Mouse (Mus musculus) forebrain, embryonic 16.5 days (tissue): ENCODE data around the gene Srsf9. TPM values are rescaled to one million over a fixed set of nuclear protein-coding genes. Genes with fewer than 3 reads are reported as not detected.

Experiments used
- ATAC-seq: fragments of 200-750 bp; cut with Nextera tagmentation; 2 replicates; pipeline ENCODE4 v1.8.0; 2017; ENCODE audit warnings: mild to moderate bottlenecking, moderate library complexity
- H3K27ac ChIP-seq: fragments of 300-500 bp; sonication (generic); 2 replicates; pipeline ENCODE4 v1.5.1; 2014; ENCODE audit warnings: low read length, control low read depth
- H3K27me3 ChIP-seq: fragments of 300-500 bp; sonication (generic); replicated peaks from 2 replicates; pipeline ENCODE4 v1.6.1; 2014; ENCODE audit warnings: low read length; ENCODE audit not compliant: control insufficient read depth, insufficient read depth
- H3K36me3 ChIP-seq: fragments of 300-500 bp; sonication (generic); 2 replicates; pipeline ENCODE4 v1.6.1; 2014; ENCODE audit not compliant: control insufficient read depth, insufficient read depth
- H3K4me1 ChIP-seq: fragments of 300-500 bp; sonication (generic); replicated peaks from 2 replicates; pipeline ENCODE4 v1.6.1; 2014; ENCODE audit warnings: low read length; ENCODE audit not compliant: control insufficient read depth, insufficient read depth
- H3K4me2 ChIP-seq: fragments of 300-500 bp; sonication (generic); 2 replicates; pipeline ENCODE4 v1.6.1; 2014; ENCODE audit warnings: mild to moderate bottlenecking, low read length, control low read depth
- H3K4me3 ChIP-seq: fragments of 300-500 bp; sonication (generic); replicated peaks from 2 replicates; pipeline ENCODE4 v1.5.1; 2014; ENCODE audit warnings: mild to moderate bottlenecking, low read length, control low read depth
- H3K9ac ChIP-seq: fragments of 300-500 bp; sonication (generic); replicated peaks from 2 replicates; pipeline ENCODE4 v1.6.1; 2014; ENCODE audit warnings: low read depth, low read length, control low read depth
- H3K9me3 ChIP-seq: fragments of 300-500 bp; sonication (generic); 2 replicates; pipeline ENCODE4 v1.6.1; 2016; ENCODE audit warnings: low read length; ENCODE audit not compliant: control insufficient read depth
- WGBS: fragments of 180-500 bp; shearing (Covaris S2); extraction: QIAGEN DNeasy Blood & Tissue Kit; methylation state at CpG from one replicate; pipeline ENCODE4 v1.1.7; 2014; 5-methylcytosine and 5-hydroxymethylcytosine counted together
- polyA plus RNA-seq: library from polyadenylated mRNA; unstranded; fragments of >200 nt; fragmentation: Nextera tagmentation; extraction: Ambion mirVana; gene quantifications from 2 replicates; pipeline ENCODE4 v1.2.1, GENCODE M21; 2015

Gene Srsf9
- polyA plus RNA-seq = 165 and 183 TPM in 2 replicates

DNA sequence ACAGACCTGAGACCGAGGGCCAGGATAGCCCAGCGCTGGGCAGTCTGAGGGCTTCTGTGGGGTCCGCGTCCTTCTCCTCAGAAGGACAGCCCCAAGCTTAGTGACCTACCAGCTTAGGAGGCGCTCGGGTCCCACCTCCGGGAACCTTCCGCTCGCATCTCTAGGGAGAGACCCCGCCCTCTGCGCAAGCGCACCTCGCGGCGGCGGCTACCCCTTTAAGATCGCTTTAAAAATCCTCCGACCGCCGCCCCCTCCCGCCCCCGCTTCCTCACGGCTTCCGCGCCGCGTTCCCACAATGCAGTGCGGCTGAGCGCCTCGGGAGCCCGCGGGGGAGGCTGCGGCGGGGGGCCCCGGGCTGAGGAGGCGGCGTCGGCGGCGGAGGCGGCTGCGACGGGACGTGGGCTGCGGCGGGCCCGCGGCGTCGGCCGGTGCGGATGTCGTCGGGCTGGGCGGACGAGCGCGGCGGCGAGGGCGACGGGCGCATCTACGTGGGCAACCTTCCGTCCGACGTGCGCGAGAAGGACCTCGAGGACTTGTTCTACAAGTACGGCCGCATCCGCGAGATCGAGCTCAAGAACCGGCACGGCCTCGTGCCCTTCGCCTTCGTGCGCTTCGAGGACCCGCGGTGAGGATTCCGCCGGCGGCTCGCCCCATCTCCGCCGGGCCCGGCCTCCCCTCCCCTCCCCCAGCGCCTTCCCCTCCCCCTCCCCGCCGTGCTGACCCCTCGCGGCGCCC lies at the start of gene Srsf9:
Srsf9 (plus strand) TSS at position 303 of the 735 bp plus-strand sequence.
- no peaks in the 10 kb centered on the region for H3K9me3 ChIP-seq

DNA sequence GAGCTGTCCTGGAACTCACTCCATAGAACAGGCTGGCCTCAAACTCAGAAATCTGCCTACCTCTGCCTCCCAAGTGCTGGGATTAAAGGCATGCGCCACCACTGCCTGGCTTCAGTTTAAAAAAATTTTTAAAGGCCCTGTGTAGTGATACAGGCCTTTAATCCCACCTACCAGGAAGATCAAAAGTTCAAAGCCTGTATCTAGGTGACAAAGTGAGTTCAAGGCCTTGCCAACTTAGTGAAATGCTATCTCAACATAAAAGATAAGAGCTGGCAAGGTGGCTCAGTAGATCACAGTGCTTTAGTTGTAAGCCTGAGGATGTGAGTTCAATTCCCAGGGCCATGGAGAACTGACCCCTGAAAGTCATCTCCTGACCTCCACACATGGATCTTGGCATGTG lies 48.9 kb upstream of the Srsf9 start:
- Histone ChIP-seq H3K27ac (no peak overlapping the region), H3K9ac (no peak overlapping the region), H3K36me3 (no peaks in the 10 kb centered on the region), H3K4me3 (no peak overlapping the region), H3K4me1 (peaks cover 13% of the 10 kb centered on the region), H3K4me2 (no peak overlapping the region), H3K27me3 (no peaks in the 10 kb centered on the region), H3K9me3 (no peaks in the 10 kb centered on the region)
- no peak for ATAC-seq
- 78% methylated on average over 1 of the region's 1 CpGs for WGBS

More for the DNA sequence above, at the start of gene Srsf9:
- 1% methylated on average over 56 of the region's 97 CpGs for WGBS
- Histone ChIP-seq H3K27ac (peak within 1 kb of the TSS; percentile 77), H3K4me1 (peaks cover 23% of the 10 kb centered on the region), H3K4me2 (peak within 1 kb of the TSS; percentile 95), H3K36me3 (peaks cover 12% of the 10 kb centered on the region), H3K9ac (peak within 1 kb of the TSS; percentile 85), H3K27me3 (no peaks in the 10 kb centered on the region), H3K4me3 (peak within 1 kb of the TSS; percentile 69)
- ATAC-seq = peak; percentile 94

DNA sequence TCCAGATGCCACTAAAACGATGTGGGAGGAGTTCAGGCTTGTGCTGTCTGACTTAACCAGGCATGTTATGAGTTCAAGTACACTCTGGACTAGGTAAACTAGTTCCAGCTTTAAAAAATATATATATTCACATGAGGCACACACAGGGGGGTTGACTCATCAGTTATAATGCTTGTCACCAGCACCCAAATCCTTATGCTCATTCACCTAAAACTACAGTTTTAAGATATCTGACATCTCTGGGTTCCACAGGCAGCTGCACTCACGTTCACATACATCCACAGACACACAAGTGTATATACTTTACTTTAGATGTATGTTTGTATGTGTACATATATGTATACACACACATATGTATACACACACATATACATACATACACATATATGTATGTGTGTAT lies 48.2 kb upstream of the Srsf9 start:
- no peak overlapping the region for H3K9ac ChIP-seq
- no peaks in the 10 kb centered on the region for H3K27me3 ChIP-seq
- no peak overlapping the region for H3K27ac ChIP-seq
- H3K9me3 ChIP-seq = no peaks in the 10 kb centered on the region
- ATAC-seq = no peak
- no peak overlapping the region for H3K4me2 ChIP-seq
- H3K4me3 ChIP-seq = no peak overlapping the region
- H3K36me3 ChIP-seq = 0 out of 2 replicates have a peak, but pooled peaks cover 3% of the 10 kb centered on the region
- H3K4me1 ChIP-seq = peaks cover 6% of the 10 kb centered on the region
- WGBS = 44% methylated on average over 2 of the region's 2 CpGs

DNA sequence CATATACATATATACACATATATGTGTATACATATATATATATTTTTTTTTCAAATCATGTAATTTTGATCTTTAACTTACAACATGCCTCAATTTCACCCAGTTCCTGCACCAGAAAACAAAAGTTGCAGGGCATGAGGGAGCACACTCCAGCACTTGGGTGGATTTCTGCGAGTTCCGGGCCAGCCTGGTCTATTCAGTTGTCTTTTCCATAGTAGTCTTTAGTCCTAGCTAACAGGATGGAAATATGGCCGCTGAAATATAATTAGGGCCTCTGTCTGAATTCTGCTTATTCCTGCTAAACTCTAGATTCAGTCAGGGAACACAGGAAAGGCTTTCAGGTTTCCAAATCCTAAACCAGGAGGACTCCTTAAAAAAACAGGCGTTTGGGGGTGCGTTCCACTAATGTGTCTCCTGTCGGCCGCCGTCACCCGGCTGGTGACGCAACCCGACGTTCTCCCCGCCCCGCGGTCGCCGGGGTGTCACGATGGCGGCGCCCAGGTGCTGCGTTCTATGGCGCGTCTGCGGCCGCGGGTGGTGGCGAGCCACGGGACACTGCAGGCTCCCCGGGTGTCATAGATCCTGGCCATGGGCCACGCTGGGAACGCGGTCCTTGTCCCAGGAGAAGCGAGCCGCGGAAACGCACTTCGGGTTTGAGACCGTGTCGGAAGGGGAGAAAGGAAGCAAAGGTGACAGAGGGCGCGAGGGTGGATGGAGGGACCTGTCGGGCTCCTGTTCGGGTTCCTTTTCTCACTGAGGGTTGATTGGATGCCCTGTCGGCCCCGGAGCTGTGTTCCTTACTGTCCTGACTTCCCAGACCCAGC lies 47.5 kb upstream of the Srsf9 start, which contains the start of gene Coq5:
Coq5 (plus strand) TSS at position 441 of the 824 bp plus-strand sequence.
- Histone ChIP-seq H3K9ac (peak within 1 kb of the TSS; percentile 67), H3K27ac (peak within 1 kb of the TSS; percentile 70), H3K9me3 (no peaks in the 10 kb centered on the region), H3K4me3 (peak within 1 kb of the TSS; percentile 95), H3K4me2 (peak within 1 kb of the TSS; percentile 92), H3K27me3 (no peaks in the 10 kb centered on the region), H3K4me1 (peaks cover 6% of the 10 kb centered on the region), H3K36me3 (peaks cover 9% of the 10 kb centered on the region)
- peak; percentile 90 for ATAC-seq
- WGBS = 3% methylated on average over 45 of the region's 45 CpGs

DNA sequence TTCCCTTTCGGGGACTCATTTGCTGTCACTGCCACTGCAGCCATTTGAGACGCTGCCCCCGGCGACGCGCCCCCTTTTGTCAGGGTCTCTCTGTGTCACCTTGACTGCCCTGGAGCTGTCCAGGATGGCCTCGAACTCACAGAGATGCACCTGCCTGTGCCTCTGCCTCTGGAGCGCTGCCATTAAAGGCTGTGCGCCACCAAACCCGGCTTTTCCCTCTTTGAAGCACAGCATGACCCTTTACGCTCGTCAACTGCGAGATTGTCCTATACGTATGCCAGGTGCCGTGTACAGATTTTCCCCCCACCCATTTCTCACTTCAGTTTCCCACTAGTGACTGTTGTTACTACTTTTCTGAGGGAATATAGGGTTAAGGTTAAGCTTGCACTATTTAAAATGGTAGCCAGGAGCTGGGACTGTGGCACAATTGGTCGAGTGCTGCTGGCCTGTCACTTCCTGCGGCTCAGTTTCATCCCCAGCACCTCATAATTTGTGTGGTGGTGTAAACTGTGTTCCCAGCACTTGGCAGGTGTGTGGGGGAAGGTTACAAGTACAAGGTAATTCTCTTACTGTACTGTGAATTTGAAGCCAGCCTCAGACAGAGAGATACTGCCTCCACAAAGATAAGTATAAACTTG lies 46.8 kb upstream of the Srsf9 start:
- Histone ChIP-seq H3K36me3 (peaks cover 13% of the 10 kb centered on the region), H3K4me2 (peak overlapping the region; percentile 92), H3K4me3 (peak overlapping the region; percentile 95), H3K27me3 (no peaks in the 10 kb centered on the region), H3K9me3 (no peaks in the 10 kb centered on the region), H3K9ac (peak overlapping the region; percentile 67), H3K27ac (peak overlapping the region; percentile 70; the same call in 1 of the 2 replicates), H3K4me1 (peaks cover 6% of the 10 kb centered on the region)
- WGBS = 10% methylated on average over 17 of the region's 17 CpGs
- peak; percentile 10; the same call in 1 of the 2 replicates for ATAC-seq

DNA sequence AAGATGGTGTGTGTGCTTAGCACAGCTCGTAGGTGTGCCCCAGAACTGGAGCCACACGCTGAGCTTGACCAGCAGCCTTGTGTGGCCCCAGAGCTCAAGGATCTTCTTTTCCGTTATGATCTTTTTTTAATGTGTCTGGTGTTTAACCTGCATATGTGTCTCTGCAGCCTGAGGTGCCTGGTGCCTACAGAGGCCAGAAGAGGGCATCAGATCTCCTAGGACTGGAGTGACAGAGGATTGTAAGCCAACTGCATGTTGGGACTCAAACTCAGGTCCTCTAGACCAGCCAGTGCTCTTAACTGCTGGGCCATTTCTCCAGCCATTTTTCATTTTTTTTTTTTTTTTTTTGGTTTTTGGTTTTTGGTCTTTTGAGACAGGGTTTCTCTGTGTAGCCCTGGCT lies 42.2 kb upstream of the Srsf9 start:
- Histone ChIP-seq H3K27ac (no peak overlapping the region), H3K4me1 (peaks cover 6% of the 10 kb centered on the region), H3K36me3 (peaks cover 13% of the 10 kb centered on the region), H3K9ac (no peak overlapping the region), H3K9me3 (no peaks in the 10 kb centered on the region), H3K4me3 (no peak overlapping the region), H3K27me3 (no peaks in the 10 kb centered on the region), H3K4me2 (no peak overlapping the region)
- ATAC-seq = no peak
- 88% methylated on average over 3 of the region's 3 CpGs for WGBS

DNA sequence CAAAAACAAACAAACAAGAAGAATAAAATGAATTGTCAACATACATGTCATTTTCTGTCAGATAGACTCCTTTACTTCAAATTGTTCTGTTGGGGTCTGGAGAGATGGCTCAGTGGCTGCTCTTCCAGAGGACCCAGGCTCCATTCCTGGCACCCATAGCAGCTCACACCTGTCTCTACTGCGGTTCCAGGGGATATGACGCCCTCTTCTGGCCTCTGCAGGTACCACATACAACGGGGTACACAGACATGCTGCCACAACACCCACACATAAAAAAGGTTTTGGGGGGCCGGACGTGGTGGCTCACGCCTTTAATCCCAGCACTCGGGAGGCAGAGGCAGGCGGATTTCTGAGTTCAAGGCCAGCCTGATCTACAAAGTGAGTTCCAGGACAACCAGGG lies 32.8 kb upstream of the Srsf9 start:
- H3K9ac ChIP-seq = no peak overlapping the region
- no peak for ATAC-seq
- no peaks in the 10 kb centered on the region for H3K27me3 ChIP-seq
- peaks cover 31% of the 10 kb centered on the region for H3K36me3 ChIP-seq
- H3K4me2 ChIP-seq = no peak overlapping the region
- WGBS = 89% methylated on average over 8 of the region's 8 CpGs
- H3K4me3 ChIP-seq = no peak overlapping the region
- H3K4me1 ChIP-seq = peaks cover 17% of the 10 kb centered on the region
- H3K9me3 ChIP-seq = no peaks in the 10 kb centered on the region
- H3K27ac ChIP-seq = no peak overlapping the region

DNA sequence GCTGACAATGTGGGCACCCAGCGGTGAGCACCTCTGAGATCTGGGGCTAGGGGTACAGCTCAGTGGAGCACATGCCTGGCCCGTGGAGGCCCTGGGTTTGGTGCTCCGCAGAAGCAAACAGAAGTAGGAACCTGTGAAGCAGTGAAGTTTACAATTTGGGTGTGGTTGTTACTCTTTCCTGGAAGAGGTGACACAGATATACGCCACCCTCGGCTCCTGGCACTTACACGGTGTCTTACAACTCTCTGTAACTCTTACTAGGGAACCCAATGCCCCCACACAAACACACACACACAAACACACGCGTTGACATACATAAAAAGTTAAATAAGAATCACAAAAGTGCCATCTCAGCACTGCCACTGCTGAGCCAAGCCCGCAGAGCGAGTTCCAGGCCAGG lies 30.6 kb upstream of the Srsf9 start:
- Histone ChIP-seq H3K9me3 (no peaks in the 10 kb centered on the region), H3K4me1 (peaks cover 23% of the 10 kb centered on the region), H3K27me3 (no peaks in the 10 kb centered on the region), H3K27ac (no peak overlapping the region), H3K9ac (no peak overlapping the region), H3K4me3 (no peak overlapping the region), H3K4me2 (no peak overlapping the region), H3K36me3 (peaks cover 27% of the 10 kb centered on the region)
- 86% methylated on average over 10 of the region's 10 CpGs for whole genome bisulfite sequencing
- ATAC-seq = no peak
